Mouse (Mus musculus) naive thymus-derived CD4-positive, alpha-beta T cell, adult 5 months (primary cell): Measurements from ENCODE around the gene Helz2. TPM values are rescaled to one million over a fixed set of nuclear protein-coding genes. Genes with fewer than 3 reads are reported as not detected.

Experiments
- polyA plus RNA-seq: library from polyadenylated mRNA; unstranded; fragments of 100-300 nt; shearing (Covaris generic); gene quantifications from one replicate; pipeline ENCODE4 v1.2.1, GENCODE M21; 2017

The Helz2 gene
- 18.9 TPM for polyA plus RNA-seq

DNA sequence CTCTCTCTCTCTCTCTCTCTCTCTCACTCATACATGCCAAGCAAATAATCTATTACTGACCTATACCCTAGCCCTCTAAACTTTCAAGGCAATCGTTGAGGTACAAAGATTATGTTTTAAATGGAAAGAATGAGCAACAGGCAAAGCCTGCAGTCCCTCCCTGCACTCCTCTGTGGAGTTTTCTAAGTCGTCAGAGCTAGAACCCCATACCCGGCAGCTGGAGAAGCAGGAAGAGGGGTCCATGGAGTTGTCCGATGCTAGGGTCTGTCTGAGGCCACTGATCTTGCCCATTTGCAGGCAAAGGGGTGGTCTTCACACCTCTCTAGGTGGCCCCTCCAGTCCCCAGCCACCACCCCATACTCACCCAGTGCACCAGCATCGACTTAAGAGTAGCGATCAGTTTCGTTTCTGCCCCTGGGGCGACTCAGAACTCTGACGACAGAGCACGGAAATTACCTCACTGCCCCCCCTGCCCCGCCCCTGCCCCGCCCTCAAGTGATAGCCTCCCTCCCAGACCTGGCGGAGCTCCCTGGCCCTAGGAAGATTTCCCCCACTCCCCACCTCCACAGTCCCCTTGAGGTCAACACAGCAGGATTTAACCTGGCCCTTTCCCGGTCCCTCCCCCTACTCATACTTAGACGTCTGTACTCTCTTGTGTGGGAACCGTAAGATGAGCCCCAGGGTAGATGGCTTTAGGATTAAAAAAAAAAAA lies at the start of gene Helz2:
TSS of gene Helz2 (minus strand) at position 426 of the 712 bp plus-strand sequence.

GRCm38 (mm10) chr2:181287958-181288350 lies 46.1 kb upstream of the Helz2 start, which contains the start of gene Gmeb2:
Gene Gmeb2, minus strand, starts transcription at chr2:181288035.

DNA sequence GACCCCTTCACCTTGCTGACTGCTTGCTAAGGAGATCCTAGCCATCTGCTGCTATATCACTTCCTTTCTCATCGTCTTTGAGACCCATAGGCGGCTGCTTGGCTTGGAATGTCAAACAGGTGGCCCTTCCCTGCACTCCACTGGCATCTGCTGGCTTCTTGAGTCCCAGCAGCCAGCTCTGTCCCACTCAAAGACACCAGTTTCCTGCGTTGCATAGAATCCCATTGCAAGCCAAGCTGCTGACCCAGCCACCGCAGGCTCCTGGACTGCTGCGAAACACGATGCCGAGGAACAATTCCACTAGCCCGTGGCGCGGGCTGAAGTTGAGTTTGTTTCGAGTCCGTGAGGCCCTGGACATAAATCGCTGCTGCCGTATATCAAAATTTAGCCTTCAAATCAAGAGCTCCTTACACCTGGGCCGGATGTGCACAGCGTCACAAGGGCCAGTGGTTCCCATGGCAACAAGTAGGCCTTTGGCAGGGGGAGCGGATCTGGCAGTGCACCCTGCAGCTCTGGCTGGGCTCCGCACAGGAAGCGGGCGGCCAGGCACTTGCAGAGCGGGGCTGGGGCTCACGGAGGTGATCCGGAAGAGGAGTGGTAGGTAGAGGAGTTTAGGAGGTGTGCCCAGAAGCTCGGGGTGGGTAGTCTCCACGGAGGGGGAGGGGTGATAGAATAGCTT lies 22.1 kb downstream of the Helz2 start, which contains the start of gene Fndc11:
TSS of gene Fndc11 (plus strand) at position 476 of the 679 bp plus-strand sequence.

DNA sequence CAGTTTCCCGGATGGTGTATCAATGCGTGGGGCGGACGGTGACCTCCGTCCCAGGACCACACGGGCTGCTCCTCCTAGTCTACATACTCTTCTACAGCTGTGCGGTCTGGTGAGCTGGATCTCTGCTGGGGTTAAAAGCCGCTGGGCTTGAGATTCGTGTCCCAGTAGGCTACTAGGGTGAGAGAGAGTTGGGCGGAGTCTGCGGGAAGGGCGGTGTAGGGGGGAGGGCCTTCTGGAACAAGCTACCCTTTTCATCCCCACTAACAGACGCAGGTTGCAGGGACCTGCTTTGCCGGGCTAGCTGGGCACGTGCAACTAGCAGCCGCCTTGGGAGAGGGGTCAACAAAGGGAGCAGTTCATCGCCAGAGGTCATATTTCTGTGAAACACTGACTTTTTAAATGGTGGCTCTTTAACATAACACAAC lies 28.8 kb downstream of the Helz2 start, which contains the start of gene Srms:
TSS of gene Srms (minus strand) at position 165 of the 425 bp plus-strand sequence.

GRCm38 (mm10) chr2:181202422-181202821 lies 39.4 kb downstream of the Helz2 start, which contains the start of gene Ptk6:
Gene Ptk6, minus strand, starts transcription at chr2:181202789.

GRCm38 (mm10) chr2:181187121-181188000 lies 54.5 kb downstream of the Helz2 start, which contains the start of gene Ppdpf:
Gene Ppdpf, plus strand, starts transcription at chr2:181187247.

Other genes starting within 250 kb of the Helz2 start
- not detected for gene Chrna4, start 198.5 kb downstream of the Helz2 start, polyA plus RNA-seq
- gene Kcnq2, start 106.7 kb downstream of the Helz2 start, polyA plus RNA-seq, result not detected
- not detected for gene Eef1a2, start 85.0 kb downstream of the Helz2 start, polyA plus RNA-seq
- gene Ppdpf, start 54.8 kb downstream of the Helz2 start, polyA plus RNA-seq, result 154 TPM
- 0.09 TPM for gene Ptk6, start 39.2 kb downstream of the Helz2 start, polyA plus RNA-seq
- 0.49 TPM for gene Srms, start 28.8 kb downstream of the Helz2 start, polyA plus RNA-seq
- not detected for gene Fndc11, start 22.0 kb downstream of the Helz2 start, polyA plus RNA-seq
- 35.9 TPM for gene Gmeb2, start 46.0 kb upstream of the Helz2 start, polyA plus RNA-seq
- gene Stmn3, start 72.5 kb upstream of the Helz2 start, polyA plus RNA-seq, result not detected
- gene Rtel1, start 77.7 kb upstream of the Helz2 start, polyA plus RNA-seq, result 89.7 TPM
- 109 TPM for gene Zgpat, start 122.9 kb upstream of the Helz2 start, polyA plus RNA-seq
- gene Arfrp1, start 123.4 kb upstream of the Helz2 start, polyA plus RNA-seq, result 133 TPM
- 242 TPM for gene Lime1, start 138.1 kb upstream of the Helz2 start, polyA plus RNA-seq
- 0.42 TPM for gene Zbtb46, start 217.4 kb upstream of the Helz2 start, polyA plus RNA-seq